Mouse (Mus musculus) frontal cortex, adult (tissue): ENCODE data around the gene Gm20388.

Experiments used
- ATAC-seq: cut with Nextera tagmentation; 2 replicates; pipeline ENCODE4 v1.9.2; 2017; ENCODE audit warnings: mild to moderate bottlenecking, moderate library complexity, mixed read lengths; ENCODE audit not compliant: low TSS enrichment

Gm20388 gene

GRCm38 (mm10) chr8:123891883-123892585 lies 3981.4 kb downstream of the Gm20388 start:
- ATAC-seq = peak; percentile 48

GRCm38 (mm10) chr8:123892586-123893155 lies 3982.0 kb downstream of the Gm20388 start:
- ATAC-seq = peak; percentile 40

GRCm38 (mm10) chr8:123893413-123893812 lies 3982.8 kb downstream of the Gm20388 start:
- ATAC-seq = no peak

DNA sequence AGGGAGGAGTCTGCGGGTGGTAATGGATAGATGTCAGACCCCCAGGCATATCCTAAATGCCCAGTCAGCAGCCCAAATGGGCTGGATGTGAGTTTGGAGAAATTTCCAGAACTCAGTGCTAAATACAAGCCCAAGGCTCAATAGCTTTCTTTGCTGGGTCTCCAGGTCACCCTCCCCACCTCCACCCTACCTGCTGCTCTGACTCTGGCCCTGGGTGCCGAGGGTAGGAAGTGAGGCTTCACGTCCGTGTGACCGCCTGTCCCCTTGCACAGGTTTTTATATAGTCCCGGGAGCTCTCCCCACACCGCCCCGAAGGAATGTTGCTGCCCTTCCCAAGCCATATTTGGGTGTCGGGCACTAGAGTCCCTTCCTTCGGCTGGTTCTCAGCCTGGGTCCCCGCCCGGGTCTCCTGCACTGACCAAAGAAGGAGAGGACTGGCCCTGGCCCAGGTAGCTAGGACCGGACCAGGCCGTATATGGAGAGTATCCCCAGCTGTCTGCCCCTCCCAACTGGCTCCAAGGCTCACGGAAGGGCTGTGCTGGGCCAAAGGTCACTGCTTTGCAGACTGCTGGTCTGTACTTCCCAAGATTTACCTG lies 3984.0 kb downstream of the Gm20388 start, which contains the start of gene Acta1:
Gene Acta1, minus strand, starts transcription at position 250 of the 596 bp plus-strand sequence.
- no peak for ATAC-seq

GRCm38 (mm10) chr8:123895230-123895629 lies 3984.6 kb downstream of the Gm20388 start:
- ATAC-seq = no peak

- 0 out of 2 replicates have a peak, but pooled peaks have one; percentile 5 for ATAC-seq
Observed at GRCm38 (mm10) chr8:123895680-123896365, 3985.2 kb downstream of the Gm20388 start.

DNA sequence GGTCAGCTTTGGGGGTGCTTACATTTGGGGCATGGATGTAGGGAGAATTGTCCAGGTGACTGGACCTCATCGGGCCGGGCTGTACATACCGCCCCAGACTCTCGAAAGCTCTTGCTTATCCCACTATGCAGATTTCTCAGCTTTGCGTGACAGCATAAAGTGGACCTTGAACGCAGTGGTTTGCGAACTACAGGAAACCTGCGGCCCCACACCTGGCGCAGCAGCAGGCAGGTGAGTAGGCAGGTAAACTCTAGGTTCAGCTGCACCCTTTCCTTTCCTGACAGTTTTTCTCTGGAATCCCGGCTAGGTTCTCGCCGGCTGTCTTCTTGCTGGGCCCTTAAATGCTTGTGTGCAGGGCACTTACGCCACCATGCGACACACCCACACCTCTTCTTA lies 3985.7 kb downstream of the Gm20388 start:
- no peak for ATAC-seq

- no peak for ATAC-seq
Observed at GRCm38 (mm10) chr8:123896774-123897173, 3986.1 kb downstream of the Gm20388 start.

- ATAC-seq = no peak
Observed at GRCm38 (mm10) chr8:123898576-123898975, 3987.9 kb downstream of the Gm20388 start.

GRCm38 (mm10) chr8:123899366-123899765 lies 3988.7 kb downstream of the Gm20388 start:
- peak; percentile 73 for ATAC-seq

DNA sequence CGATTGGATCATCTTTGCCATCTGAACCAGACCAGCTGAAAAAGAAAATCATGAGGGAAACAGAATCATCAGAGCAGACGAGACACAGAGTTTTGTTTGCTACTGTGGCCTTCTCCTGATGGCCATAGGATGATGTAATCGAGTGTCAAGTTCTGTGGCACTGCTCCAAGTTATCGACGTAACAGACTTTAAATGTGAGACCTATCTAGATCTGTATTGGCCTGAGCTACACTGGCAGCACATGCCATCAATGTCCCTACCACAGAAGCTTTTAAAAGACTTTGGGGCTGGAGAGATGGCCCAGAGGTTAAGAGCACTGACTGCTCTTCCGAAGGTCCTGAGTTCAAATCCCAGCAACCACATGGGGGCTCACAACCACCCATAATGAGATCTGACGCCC lies 3992.0 kb downstream of the Gm20388 start:
- no peak for ATAC-seq

- ATAC-seq = no peak
Observed at GRCm38 (mm10) chr8:123907604-123908003, 3997.0 kb downstream of the Gm20388 start.

GRCm38 (mm10) chr8:123912265-123912664 lies 4001.6 kb downstream of the Gm20388 start:
- peak; percentile 83 for ATAC-seq

GRCm38 (mm10) chr8:123914635-123915034 lies 4004.0 kb downstream of the Gm20388 start:
- no peak for ATAC-seq

DNA sequence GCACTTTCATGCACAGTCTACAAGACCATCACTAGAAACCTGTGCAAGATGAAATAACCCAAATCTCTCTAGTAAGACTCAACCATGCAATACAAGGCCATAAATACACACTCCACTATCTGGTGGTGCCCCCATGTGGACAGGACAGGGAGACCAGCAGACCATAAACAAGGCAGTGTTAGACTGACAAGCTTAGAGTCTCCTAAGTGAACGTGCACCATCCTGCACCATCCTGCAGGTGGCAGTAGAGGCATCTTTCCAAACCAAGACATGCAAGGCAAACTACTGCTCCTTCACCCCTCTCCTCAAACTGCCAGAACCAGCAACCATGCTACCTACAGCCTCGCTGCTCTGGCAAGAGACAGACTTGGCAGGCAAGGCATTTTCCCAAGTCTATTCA lies 4014.1 kb downstream of the Gm20388 start:
- ATAC-seq = peak; percentile 94

GRCm38 (mm10) chr8:123925671-123926070 lies 4015.0 kb downstream of the Gm20388 start:
- ATAC-seq = no peak

GRCm38 (mm10) chr8:123929026-123929425 lies 4018.4 kb downstream of the Gm20388 start:
- ATAC-seq = no peak

GRCm38 (mm10) chr8:123948942-123949685 lies 4038.5 kb downstream of the Gm20388 start, which contains the start of gene Nup133:
Gene Nup133 (minus strand): TSS chr8:123949265.
- peak; percentile 80 for ATAC-seq

- peak; percentile 62 for ATAC-seq
Observed at GRCm38 (mm10) chr8:123949686-123949986, 4039.0 kb downstream of the Gm20388 start.

DNA sequence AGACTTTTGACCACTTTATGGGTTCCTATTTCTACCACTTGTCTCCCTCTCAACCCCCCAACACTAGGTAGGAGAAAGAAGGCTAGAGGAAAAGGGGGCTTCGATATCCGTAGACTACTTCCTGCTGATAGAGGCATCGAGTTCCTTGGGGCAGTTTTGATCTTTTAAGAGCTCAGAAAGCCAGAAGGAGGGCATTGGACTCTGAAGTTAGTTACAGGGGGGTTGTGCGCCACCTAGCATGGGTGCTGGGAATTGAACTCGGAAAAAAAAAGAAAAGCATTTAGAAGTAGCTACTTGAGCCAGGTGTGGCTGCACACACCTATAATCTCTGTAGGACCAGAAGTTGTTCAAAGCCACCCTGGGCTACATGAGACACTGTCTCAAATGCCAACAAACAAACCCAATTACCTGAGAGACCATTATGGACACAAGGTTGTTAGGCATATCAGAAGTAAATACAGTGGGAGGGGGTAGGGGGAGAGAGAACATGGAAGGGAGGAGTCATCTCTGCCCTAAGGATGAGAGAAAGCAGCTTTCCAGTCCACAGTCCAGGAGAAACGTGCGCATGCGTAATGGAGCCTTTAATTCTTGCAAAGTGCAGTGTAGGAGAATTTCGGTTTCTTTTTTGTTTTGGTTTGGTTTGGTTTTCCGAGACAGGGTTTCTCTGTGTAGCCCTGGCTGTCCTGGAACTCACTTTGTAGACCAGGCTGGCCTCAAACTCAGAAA lies 4039.6 kb downstream of the Gm20388 start:
- ATAC-seq = peak; percentile 42; the same call in 1 of the 2 replicates

- no peak for ATAC-seq
Observed at GRCm38 (mm10) chr8:123953686-123954085, 4043.0 kb downstream of the Gm20388 start.
